Mouse (Mus musculus) hindbrain, embryonic 11.5 days (tissue): ENCODE data around the gene Asap3. TPM values are rescaled to one million over a fixed set of nuclear protein-coding genes. Genes with fewer than 3 reads are reported as not detected.

Experiments
- ATAC-seq: fragments of 200-750 bp; cut with Nextera tagmentation; 2 replicates; pipeline ENCODE4 v1.8.0; 2017; ENCODE audit warnings: mild to moderate bottlenecking, moderate TSS enrichment, moderate library complexity; ENCODE audit not compliant: low FRiP score
- DNase-seq: peaks from one replicate; pipeline ENCODE4 v3.0.0-alpha.2; 2015; ENCODE audit warnings: low spot score
- H3K27ac ChIP-seq: fragments of 300-500 bp; sonication (generic); 2 replicates; pipeline ENCODE4 v1.5.1; 2014; ENCODE audit warnings: mild to moderate bottlenecking, low read depth, low read length
- H3K27me3 ChIP-seq: fragments of 300-500 bp; sonication (generic); 2 replicates; pipeline ENCODE4 v1.6.1; 2014; ENCODE audit warnings: mild to moderate bottlenecking, low read length, moderate library complexity, mixed read lengths; ENCODE audit not compliant: control insufficient read depth, insufficient read depth
- H3K36me3 ChIP-seq: fragments of 300-500 bp; sonication (generic); 2 replicates; pipeline ENCODE4 v1.6.1; 2014; ENCODE audit warnings: mild to moderate bottlenecking, low read length, moderate library complexity, mixed read lengths; ENCODE audit not compliant: control insufficient read depth, insufficient read depth
- H3K4me1 ChIP-seq: fragments of 300-500 bp; sonication (generic); replicated peaks from 2 replicates; pipeline ENCODE4 v1.6.1; 2014; ENCODE audit warnings: low read length, mixed read lengths; ENCODE audit not compliant: control insufficient read depth, insufficient read depth
- H3K4me2 ChIP-seq: fragments of 300-500 bp; sonication (generic); replicated peaks from 2 replicates; pipeline ENCODE4 v1.6.1; 2014; ENCODE audit warnings: mild to moderate bottlenecking, low read depth, low read length
- H3K4me3 ChIP-seq: fragments of 300-500 bp; sonication (generic); 2 replicates; pipeline ENCODE4 v1.5.1; 2014; ENCODE audit warnings: low read depth, low read length
- H3K9ac ChIP-seq: fragments of 300-500 bp; sonication (generic); 2 replicates; pipeline ENCODE4 v1.6.1; 2014; ENCODE audit warnings: low read depth, low read length
- H3K9me3 ChIP-seq: fragments of 300-500 bp; sonication (generic); 2 replicates; pipeline ENCODE4 v1.6.1; 2016; ENCODE audit warnings: low read length; ENCODE audit not compliant: control insufficient read depth
- WGBS: fragments of 180-500 bp; shearing (Covaris S2); extraction: QIAGEN DNeasy Blood & Tissue Kit; methylation state at CpG from one replicate; pipeline ENCODE4 v1.1.7; 2014; 5-methylcytosine and 5-hydroxymethylcytosine counted together
- polyA plus RNA-seq: library from polyadenylated mRNA; unstranded; fragments of >200 nt; fragmentation: Nextera tagmentation; extraction: Ambion mirVana; gene quantifications from 2 replicates; pipeline ENCODE4 v1.2.1, GENCODE M21; 2014

Gene Asap3
- polyA plus RNA-seq: 2.5 and 3.3 TPM in 2 replicates

GRCm38 (mm10) chr4:136206033-136206893 is at the start of gene Asap3:
Gene Asap3, plus strand, starts transcription at chr4:136206365.
- Histone ChIP-seq H3K27me3 (no peaks in the 10 kb centered on the region), H3K4me1 (peaks cover 4% of the 10 kb centered on the region), H3K4me3 (peak within 1 kb of the TSS; percentile 59), H3K27ac (0 out of 2 replicates have a peak within 1 kb of the TSS, but pooled peaks have one; percentile 47), H3K36me3 (no peaks in the 10 kb centered on the region), H3K4me2 (peak within 1 kb of the TSS; percentile 98), H3K9me3 (no peaks in the 10 kb centered on the region), H3K9ac (peak within 1 kb of the TSS; percentile 71)
- WGBS: 0% methylated on average over 54 of the region's 54 CpGs
- peak; percentile 100 for DNase-seq
- ATAC-seq: peak; percentile 93

- WGBS: 74% methylated on average over 6 of the region's 6 CpGs
- DNase-seq (no peak), ATAC-seq (no peak)
- Histone ChIP-seq H3K4me2 (no peak overlapping the region), H3K27ac (no peak overlapping the region), H3K9me3 (no peaks in the 10 kb centered on the region), H3K27me3 (no peaks in the 10 kb centered on the region), H3K4me1 (peaks cover 8% of the 10 kb centered on the region), H3K4me3 (no peak overlapping the region), H3K36me3 (no peaks in the 10 kb centered on the region), H3K9ac (no peak overlapping the region)
Measured at GRCm38 (mm10) chr4:136158498-136158897, 47.7 kb upstream of the Asap3 start.

DNA sequence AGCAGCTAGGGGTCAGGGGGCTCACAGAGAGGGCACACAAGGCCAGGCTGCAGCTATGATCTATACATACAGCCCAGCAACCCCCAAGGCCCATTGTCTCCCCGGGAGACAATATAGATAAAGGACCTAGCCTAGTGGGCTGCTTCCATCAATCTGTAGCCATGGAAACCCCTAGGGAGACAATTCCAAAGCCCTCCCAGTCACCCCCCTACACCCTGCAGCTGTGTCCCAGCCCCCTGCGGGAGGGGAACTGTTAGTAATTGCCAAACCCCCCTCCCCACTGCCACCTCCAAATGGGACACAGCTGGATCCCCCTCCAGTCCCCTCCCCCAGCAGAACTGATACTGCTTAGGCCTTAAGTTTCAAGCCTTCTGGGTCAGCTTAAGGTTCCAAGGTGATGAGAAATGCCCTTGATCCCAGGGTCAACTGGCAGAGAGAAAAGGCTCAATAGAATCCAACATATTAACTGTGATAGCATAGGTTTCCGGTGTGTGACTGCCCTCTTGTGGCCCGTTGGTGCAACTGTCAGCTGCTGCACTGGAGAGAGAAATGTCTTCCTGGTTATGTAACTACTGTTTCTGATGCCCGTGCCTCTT is 46.3 kb upstream of the Asap3 start:
- H3K27ac ChIP-seq: peak overlapping the region; percentile 88
- DNase-seq (peak; percentile 93), ATAC-seq (peak; percentile 86)
- no peaks in the 10 kb centered on the region for H3K36me3 ChIP-seq
- H3K9ac ChIP-seq: 0 out of 2 replicates have a peak overlapping the region, but pooled peaks have one; percentile 23
- H3K4me3 ChIP-seq: no peak overlapping the region
- H3K9me3 ChIP-seq: no peaks in the 10 kb centered on the region
- peaks cover 8% of the 10 kb centered on the region for H3K4me1 ChIP-seq
- H3K4me2 ChIP-seq: no peak overlapping the region
- whole genome bisulfite sequencing: 5% methylated on average over 5 of the region's 5 CpGs
- H3K27me3 ChIP-seq: no peaks in the 10 kb centered on the region

- Histone ChIP-seq H3K9ac (no peak overlapping the region), H3K9me3 (no peaks in the 10 kb centered on the region), H3K4me2 (no peak overlapping the region), H3K27me3 (no peaks in the 10 kb centered on the region), H3K36me3 (no peaks in the 10 kb centered on the region), H3K4me3 (no peak overlapping the region), H3K27ac (no peak overlapping the region), H3K4me1 (peaks cover 8% of the 10 kb centered on the region)
- ATAC-seq: peak; percentile 44; the same call in 1 of the 2 replicates
- WGBS: 1% methylated on average over 11 of the region's 11 CpGs
- peak; percentile 96 for DNase-seq
Measured at GRCm38 (mm10) chr4:136163448-136163847, 42.7 kb upstream of the Asap3 start.

DNA sequence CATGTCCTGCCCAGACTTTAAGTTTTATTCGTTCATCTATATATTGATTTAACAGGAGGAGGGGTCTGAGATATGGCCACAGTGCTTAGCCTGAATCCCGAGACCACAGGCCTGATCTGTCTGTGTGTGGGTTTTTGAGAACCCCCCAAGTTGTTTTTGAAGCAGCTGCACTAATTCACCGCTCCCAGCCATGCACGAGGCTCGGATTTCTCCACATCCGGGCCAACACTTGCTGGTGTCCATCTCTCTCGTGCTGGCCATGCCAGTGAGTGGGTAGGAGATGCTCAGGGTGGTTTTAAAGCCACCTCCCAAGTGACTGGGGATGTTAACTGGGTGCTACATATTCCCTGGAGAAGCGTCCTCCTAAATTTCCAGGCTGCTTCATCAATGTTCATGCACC is 41.2 kb upstream of the Asap3 start:
- Histone ChIP-seq H3K4me2 (no peak overlapping the region), H3K36me3 (no peaks in the 10 kb centered on the region), H3K9me3 (no peaks in the 10 kb centered on the region), H3K4me3 (no peak overlapping the region), H3K9ac (no peak overlapping the region), H3K4me1 (no peaks in the 10 kb centered on the region; the same call in 1 of the 2 replicates), H3K27ac (no peak overlapping the region), H3K27me3 (no peaks in the 10 kb centered on the region)
- 78% methylated on average over 8 of the region's 8 CpGs for WGBS
- no peak for DNase-seq
- ATAC-seq: no peak

- no peak for DNase-seq
- H3K4me1 ChIP-seq: no peaks in the 10 kb centered on the region
- 87% methylated on average over 3 of the region's 3 CpGs for WGBS
Measured at GRCm38 (mm10) chr4:136167701-136168100, 38.5 kb upstream of the Asap3 start.

DNA sequence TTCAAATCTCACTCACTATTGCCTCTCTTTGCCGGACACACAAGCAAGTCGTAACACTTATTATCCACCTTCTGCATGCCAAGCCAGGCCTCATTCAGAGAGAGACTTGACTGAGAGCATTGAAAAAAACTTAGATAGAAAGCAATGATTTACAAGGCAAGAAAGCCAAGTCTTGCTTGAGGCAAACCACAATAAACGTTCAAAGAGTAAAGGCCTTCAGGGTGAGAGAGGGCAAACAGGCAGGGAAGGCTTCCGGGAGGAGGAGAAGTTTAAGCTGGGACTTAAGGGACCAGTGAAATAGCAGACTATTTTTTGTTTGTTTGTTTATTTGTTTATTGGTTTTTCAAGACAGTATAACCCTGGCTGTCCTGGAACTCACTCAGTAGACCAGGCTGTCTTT is 35.8 kb upstream of the Asap3 start:
- no peaks in the 10 kb centered on the region for H3K36me3 ChIP-seq
- no peaks in the 10 kb centered on the region for H3K27me3 ChIP-seq
- ATAC-seq: no peak
- no peaks in the 10 kb centered on the region for H3K9me3 ChIP-seq
- H3K27ac ChIP-seq: no peak overlapping the region
- H3K4me1 ChIP-seq: 0 out of 2 replicates have a peak, but pooled peaks cover 4% of the 10 kb centered on the region
- no peak for DNase-seq
- H3K4me2 ChIP-seq: no peak overlapping the region
- WGBS: 84% methylated on average over 4 of the region's 4 CpGs
- H3K9ac ChIP-seq: no peak overlapping the region
- H3K4me3 ChIP-seq: no peak overlapping the region

More at GRCm38 (mm10) chr4:136167701-136168100, 38.5 kb upstream of the Asap3 start:
- no peaks in the 10 kb centered on the region for H3K27me3 ChIP-seq
- no peak overlapping the region for H3K27ac ChIP-seq
- no peak overlapping the region for H3K4me2 ChIP-seq
- H3K9me3 ChIP-seq: no peaks in the 10 kb centered on the region
- no peak overlapping the region for H3K4me3 ChIP-seq
- no peaks in the 10 kb centered on the region for H3K36me3 ChIP-seq
- H3K9ac ChIP-seq: no peak overlapping the region
- no peak for ATAC-seq

- 18% methylated on average over 12 of the region's 12 CpGs for WGBS
- H3K9me3 ChIP-seq: no peaks in the 10 kb centered on the region
- no peaks in the 10 kb centered on the region for H3K36me3 ChIP-seq
- H3K27ac ChIP-seq: no peak overlapping the region
- ATAC-seq (0 out of 2 replicates have a peak, but pooled peaks have one; percentile 38), DNase-seq (peak; percentile 38)
- H3K4me2 ChIP-seq: peak overlapping the region; percentile 95
- H3K4me1 ChIP-seq: peaks cover 4% of the 10 kb centered on the region; the same call in 1 of the 2 replicates
- H3K4me3 ChIP-seq: peak overlapping the region; percentile 61
- H3K9ac ChIP-seq: peak overlapping the region; percentile 13; the same call in 1 of the 2 replicates
- H3K27me3 ChIP-seq: no peaks in the 10 kb centered on the region
Measured at GRCm38 (mm10) chr4:136171455-136171854, 34.7 kb upstream of the Asap3 start.
